Mouse (Mus musculus) 3T3-L1 (cell line): ENCODE measurements at regions not wholly inside any gene's neighbourhood (a gene's known extent, or its start where the extent isn't known, plus 50 kb on each side); places are given as distances from the start of the nearest gene placed in this dataset.
A peak's percentile ranks its signal among the peaks of the same experiment; 100 is the strongest.
"Not testable (repeated sequence)": the region's sequence is repeated elsewhere in the genome, so short reads cannot be mapped to it uniquely, and the experiment has no call there.

Experiments used
- DNase-seq: peaks from one replicate; pipeline ENCODE4 v3.0.0-alpha.2; 2015; ENCODE audit warnings: low read depth, low spot score

DNA sequence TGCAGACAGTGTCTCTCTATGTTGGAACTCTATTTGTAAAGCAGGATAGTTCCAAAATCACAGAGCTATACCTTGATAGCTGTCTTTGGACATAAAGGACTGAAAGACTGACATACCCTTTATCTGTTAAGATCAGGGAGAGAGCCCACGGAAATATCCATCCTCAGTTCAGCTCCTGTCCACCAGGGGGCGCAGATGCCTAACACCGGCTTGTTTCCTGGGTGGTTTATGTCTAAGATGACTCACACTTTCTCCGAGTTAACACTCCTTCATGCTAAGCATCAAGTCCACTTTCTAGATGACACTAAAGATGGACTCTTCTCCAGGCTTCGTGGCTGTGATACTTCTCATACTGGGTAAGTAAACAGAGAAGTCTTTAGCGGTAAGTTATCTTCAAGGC lies 636.8 kb upstream of the Olfr1507 start:
- not testable (repeated sequence) for DNase-seq

DNA sequence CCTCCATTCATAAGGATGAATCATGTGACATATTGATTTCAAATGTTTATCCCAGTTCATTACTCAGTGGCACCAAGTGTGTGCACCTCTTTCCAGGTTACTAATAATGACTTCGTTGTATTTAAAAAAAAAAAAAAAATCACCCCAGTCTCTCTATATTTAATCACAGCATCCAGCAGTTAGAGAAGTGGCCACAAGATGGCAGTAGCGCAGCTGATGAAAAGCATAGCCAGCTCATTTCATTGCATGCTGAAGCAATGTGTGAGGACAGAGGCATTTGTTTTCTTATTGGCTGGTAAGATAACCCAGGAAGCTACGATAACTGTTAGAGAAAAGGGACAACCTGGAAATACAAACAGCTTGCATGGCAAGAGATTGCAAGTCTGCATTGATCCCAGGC lies 626.2 kb upstream of the Olfr1507 start:
- not testable (repeated sequence) for DNase-seq

DNA sequence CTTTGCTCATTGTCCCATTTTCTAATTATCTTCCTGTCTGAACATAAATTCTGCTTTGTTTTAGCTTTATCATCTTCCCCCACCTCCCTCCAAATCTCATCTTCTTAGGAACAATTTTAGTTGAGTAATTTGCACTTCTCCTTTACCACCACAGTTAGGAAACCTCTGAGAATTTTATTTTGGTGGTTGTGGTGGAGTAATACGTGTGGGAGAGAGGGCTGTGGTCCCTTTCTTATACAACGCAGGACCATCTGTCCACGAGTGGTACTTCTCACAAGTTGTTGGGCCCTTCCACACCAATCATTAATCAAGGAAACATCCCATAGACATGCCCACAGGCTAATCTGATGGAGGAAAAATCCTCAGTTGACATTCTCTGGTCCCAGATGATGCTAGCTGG lies 614.2 kb upstream of the Olfr1507 start:
- not testable (repeated sequence) for DNase-seq

DNA sequence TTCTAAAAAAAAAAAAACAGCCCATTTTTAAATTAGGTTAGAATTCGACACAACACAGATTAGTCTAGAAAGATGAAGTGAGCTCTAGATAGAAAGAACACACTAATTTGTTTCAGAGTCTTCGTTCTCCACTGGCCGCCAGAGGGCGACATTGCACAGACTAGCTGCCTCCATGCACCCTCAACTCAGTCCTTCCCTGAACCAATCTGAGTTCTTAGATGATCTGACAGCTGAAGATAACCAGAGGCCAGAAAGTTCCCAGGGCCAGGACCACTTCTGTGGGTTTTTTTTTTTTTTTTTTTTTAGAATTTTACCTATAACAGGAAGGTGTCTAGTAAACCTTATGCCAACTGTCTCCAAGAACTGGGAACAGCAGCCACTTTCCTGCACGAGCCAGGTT lies 605.8 kb upstream of the Olfr1507 start:
- not testable (repeated sequence) for DNase-seq

DNA sequence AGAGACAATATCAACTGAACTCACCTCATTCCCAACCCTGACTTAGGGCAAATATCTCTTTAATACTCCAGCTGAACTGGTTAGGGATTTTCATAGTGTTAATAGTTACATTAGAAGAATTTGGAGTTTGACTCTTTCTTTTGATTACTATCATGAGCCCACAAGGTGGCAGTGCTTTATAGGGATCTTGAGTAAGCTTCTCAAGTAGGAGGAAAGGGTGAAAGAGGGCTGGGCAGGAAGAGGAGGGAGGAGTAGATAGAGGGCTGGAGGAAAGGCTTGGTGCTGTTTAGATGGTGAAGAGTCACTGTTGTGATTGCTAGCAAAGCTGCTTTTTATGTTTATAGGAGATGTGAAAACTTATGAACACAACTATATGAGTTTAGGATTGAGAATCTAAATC lies 595.4 kb upstream of the Olfr1507 start:
- not testable (repeated sequence) for DNase-seq

DNA sequence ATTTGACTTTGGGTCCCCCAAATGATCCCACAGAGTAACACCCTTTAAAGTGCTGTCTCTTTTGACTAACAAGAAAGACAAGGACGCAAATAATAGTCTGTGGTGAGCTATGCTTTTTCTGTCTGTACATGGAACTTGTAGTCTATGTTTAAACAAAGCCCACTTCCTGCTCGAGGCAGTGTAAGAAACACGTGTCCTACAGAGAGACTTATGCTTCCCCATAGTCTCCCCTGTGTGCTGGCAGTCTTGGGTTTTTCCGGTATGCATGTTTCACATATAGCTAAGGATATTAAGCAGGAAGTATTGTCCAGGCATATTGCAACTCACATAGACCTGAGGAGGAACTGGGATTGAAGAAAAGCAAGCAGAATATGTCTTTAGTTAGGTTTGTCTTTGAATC lies 586.3 kb upstream of the Olfr1507 start:
- not testable (repeated sequence) for DNase-seq

DNA sequence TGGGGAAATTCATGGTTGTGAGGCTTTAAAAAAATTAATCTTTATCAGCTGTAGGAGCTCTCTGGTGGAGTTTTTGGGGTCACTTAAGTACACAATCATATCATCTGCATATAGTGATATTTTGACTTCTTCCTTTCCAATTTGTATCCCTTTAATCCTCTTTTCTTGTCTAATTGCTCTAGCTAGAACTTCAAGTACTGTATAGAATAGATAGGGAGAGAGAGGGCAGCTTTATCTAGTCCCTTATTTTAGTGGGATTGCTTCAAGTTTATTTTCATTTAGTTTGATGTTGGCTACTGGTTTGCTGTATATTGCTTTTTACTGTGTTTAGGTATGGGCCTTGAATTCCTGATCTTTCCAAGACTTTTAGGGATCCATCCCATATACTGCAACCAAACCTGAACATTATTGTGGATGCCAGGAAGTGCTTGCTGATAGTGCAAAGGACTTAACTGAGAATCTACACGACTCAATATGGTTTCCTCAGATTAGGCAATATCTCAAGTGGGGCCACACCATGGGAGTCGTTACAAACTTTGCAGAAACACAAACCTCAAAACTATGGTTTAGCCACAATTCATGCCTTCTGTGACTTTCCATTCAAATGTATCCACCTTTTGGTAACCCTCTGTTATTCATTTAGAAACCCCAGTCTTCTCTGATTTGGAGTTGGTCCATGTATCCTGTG lies 585.6 kb upstream of the Olfr1507 start:
- not testable (repeated sequence) for DNase-seq

DNA sequence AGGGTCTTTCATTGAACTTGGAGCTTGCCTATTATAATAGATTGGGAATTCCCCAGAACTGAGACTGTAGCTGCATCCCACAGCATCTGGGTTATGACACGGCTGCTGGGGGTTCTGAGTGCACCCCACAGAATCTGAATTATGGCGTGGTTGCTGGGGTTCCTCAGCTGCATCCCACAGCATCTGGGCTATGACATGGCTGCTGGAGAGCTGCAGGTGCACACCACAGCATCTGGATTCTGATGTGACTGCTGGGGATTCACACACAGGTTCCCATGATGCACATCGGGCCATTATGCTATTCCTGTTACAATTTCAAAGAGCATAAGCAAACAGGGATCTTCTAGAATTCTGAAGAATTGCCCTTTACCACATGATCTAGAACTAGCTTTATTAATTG lies 585.0 kb upstream of the Olfr1507 start:
- DNase-seq, result not testable (repeated sequence)

DNA sequence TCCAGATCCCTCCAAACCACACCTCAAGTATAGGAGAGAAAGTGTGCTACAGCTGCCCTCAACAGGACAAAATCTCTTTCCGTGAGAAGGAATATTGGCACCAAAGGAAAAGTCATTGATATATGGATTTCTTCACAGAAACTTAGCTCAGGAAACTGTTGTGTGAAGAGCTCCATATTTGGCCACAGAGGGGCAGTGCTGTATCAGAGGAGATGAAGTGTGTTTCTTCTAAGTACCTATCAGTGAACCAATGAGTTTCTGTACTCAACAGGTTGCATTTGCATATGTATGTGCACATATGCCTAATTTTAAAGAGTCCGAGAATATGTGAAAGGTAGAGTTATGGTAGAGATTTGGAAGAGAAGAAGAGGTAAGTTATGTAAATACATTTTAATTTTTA lies 580.4 kb upstream of the Olfr1507 start:
- DNase-seq, result not testable (repeated sequence)

DNA sequence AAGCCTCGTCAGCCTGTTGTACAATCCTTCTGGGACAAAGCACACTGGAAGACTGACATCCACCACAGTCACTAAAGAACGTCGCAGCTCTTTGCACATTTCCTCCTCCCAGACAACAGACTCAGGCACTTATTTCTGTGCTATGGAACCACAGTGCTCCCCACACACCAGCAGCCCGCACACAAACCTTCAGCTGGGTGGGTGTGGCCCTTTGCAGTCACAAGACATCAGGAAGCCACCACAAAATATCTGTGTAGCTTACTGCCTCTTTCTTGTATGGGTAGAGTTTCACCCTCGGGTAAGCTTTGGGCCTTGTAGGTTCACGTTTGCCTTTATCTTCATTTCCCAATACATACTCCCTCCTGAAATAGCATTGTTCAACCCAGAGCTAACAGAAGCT lies 577.6 kb upstream of the Olfr1507 start:
- DNase-seq, result not testable (repeated sequence)

DNA sequence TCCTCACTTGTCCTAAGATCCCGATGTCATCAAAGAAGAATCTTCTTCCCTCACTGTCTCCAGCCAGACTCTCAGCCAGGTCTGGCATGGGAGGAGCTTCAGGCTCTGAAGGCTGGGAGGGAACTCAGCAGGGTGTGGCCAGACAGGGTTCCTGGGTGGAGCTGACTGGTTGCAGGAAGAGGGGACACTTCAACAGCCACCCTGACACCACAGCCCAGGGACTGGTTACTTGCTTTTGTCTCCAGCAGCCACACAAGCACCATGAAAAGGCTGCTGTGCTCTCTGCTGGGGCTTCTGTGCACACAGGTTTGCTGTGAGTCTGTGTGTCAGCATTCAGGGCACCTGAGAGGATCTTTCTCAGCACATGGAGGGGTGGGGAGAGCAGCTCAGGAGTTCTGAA lies 577.0 kb upstream of the Olfr1507 start:
- not testable (repeated sequence) for DNase-seq

DNA sequence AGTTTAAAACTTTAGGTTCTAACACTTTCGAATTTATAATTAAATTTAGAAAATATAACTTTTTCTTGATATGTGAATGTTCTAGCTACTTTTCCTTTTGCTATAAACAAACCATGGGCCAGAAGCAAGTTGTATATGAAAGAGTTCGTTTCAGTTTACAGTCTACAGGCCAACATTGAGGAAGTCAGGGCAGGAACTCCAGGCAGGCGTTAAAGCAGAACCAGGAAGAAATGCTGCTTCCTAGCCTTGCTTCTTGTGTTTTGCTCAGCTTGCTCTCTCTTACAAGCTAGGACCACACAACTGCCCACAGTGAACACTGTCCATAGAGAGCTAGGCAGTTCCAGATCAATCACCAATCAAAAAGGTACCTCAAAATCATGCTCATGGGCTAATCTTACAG lies 558.9 kb upstream of the Olfr1507 start:
- not testable (repeated sequence) for DNase-seq

DNA sequence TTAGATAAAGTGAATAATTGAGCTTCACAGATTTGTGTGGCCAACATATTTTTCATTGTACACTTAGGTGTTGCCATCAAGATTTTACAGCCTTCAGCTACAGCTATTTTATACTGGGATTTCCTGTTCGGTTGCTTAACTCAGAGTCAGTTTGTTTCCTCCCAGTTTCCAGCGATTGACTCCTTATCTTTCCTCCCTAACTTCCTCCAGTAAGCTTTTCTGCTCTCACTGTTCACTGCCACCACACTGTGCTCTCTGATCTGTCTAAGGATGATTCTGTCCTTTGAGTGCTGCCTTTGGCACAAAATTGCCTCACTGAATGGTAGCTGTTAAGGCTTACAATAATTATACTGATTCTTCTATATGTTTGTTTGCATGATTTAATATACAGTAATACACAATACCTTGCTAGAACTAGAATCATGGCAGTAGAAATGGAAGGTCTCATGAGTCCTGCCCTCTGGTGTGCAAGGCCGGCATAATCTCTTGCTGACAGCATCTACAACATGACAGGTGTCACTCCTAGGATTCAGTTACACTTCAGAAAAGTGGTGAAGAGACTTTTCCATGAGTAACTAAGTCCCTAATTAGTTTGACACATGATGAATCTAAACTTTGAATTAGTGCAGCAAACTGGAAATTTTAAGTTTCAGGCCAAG lies 558.0 kb upstream of the Olfr1507 start:
- DNase-seq, result not testable (repeated sequence)

DNA sequence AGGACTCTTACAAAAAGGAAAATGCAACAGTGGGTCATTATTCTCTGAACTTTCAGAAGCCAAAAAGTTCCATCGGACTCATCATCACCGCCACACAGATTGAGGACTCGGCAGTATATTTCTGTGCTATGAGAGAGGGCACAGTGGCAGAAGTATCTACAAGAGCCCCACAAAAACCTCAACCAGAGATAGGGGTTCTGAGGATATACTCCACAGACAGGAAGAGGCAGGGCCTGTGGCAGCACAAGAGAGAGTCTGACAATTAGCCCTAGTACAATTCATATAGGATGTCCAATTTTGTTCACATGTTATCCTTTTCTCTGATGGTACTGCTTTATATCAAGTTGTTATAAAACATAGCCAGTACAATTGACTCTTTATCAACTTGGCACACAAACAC lies 552.1 kb upstream of the Olfr1507 start:
- not testable (repeated sequence) for DNase-seq

DNA sequence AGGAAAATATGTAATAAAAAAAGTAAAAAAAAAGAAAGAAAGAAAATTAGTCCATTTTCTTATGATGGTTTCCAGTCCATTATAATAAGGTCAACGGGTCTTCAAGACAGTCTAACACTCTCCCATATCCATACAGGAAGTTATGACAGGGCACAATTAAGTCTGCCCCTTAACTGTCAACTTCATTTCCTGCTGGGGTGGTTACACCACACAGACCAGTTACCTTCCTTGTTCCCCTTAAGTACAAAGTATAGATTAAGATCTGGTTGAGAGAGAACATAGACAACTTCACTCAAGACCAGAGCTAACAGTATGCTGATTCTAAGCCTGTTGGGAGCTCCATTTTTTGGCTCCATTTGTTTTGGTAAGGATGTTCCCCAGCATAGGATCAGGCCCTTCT lies 551.4 kb upstream of the Olfr1507 start:
- not testable (repeated sequence) for DNase-seq

DNA sequence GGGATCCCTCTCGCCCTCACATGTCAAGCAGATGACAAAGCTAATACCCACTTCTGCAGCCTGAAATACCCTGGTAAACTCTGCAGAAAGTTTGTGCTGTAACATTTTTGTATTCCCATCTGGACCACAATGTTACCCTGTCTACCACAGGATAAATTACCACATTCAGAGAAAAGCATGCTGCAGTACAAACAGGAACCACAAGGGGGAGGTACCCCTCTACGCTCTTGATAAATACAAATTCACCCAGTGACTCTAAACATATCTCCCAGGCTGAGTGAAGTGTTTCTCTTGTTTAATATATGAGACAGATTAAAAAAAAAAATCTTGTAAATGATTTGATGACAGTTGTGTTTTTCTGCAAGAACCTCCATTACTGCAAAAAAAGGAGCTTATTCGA lies 549.8 kb upstream of the Olfr1507 start:
- peak; percentile 34 for DNase-seq

DNA sequence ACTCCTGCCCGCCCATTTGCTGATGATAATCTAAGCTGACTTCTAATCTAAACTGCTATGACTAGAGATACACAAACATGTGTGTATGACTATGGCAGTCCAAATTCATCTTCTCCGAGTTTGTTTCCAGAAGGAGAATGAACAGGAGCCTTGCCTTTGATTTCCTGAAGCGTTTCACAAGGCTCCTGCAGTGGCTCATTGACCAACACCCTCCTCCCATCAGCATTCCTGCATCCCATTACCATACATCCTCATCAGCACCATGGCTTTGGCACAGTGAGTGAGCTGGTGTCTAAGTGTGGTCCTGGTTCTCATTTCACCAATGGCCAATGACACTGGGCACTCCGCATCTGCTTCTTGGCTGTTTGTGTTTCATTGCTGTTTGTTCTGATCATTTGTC lies 548.6 kb upstream of the Olfr1507 start:
- DNase-seq, result not testable (repeated sequence)

DNA sequence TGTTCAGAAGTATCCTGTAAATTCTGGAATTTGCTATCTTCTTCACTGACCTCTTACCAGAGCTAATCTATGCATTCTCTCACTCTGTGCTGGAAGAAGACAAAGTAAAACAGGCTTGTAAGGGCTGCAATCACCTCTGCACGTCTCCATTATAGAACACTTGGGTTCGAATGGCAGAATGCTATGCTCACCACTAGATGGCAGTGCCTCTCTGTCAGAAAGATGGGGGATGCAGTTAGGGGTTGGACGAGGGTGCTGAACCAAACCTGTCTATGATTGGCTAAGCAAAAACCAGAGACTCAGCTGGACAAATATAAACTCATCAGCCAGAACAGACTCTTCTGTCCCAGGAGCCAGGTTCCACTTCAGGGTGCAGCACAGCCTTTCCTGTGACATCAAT lies 546.5 kb upstream of the Olfr1507 start:
- DNase-seq, result not testable (repeated sequence)

DNA sequence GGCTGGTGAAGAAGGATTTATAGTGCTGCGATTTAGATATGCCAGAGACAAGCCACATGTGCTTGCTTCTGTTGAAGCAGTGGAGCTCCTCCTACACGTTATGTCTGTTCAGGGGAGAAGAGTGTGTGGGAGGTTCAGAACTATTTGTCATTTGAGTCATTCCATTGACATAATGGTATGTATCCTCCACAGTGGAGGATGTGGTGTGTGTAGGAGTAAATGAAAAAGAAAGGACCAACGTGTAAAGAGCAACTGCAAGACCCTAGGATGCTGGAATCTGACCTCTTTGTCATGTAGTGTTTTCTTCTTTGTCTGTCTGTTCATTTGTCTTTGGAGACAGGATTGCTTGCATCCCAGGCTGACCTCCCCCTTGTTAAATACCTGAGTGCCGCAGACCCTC lies 543.9 kb upstream of the Olfr1507 start:
- DNase-seq, result not testable (repeated sequence)

DNA sequence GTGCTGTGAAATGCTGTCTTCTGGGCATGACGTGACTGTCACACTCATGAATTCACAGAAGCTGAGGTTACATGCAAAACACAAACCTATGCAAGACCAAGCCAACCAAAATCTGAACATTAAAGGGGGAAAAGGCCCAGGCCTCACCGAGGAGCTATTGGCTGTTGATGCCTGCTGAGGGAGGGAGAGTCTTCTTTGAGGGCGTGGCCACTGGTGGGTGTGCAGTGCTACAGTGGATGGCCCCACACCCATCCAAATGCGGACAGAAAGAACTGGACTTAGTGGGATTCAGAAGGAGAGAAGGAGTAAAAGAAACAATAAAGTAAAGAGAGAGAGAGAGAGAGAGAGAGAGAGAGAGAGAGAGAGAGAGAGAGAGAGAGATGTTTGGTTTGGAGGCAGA lies 539.4 kb upstream of the Olfr1507 start:
- not testable (repeated sequence) for DNase-seq

DNA sequence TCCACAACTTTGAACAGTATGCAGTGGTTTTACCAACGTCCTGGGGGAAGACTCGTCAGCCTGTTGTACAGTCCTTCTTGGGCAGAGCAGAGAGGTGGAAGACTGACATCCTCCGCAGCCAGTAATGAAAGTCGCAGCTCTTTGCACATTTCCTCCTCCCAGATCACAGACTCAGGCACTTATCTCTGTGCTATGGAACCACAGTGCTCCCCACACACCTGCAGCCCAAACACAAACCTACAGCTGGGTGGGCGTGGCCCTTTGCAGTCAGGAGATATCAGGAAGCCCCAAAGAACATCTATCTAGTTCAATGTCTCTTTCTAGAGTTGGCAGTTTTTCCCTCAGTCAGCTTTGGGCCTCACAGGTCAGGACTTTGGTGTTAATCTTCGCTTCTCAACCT lies 537.7 kb upstream of the Olfr1507 start:
- DNase-seq, result not testable (repeated sequence)

DNA sequence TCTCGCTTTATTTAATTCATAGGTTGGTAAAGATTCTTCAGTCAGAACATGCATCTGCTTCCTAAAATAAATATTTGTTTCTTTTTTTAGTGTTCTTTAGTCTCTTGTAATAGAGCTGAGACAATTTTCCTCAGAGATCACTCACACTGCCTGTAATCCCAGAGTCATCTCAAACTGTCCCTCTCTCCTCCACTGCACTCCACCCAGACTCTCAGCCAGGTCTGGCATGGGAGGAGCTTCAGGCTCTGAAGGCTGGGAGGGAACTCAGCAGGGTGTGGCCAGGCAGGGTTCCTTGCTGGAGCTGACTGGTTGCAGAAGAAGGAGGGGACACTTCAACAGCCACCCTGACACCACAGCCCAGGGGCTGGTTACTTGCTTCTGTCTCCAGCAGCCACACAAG lies 536.9 kb upstream of the Olfr1507 start:
- DNase-seq, result not testable (repeated sequence)

DNA sequence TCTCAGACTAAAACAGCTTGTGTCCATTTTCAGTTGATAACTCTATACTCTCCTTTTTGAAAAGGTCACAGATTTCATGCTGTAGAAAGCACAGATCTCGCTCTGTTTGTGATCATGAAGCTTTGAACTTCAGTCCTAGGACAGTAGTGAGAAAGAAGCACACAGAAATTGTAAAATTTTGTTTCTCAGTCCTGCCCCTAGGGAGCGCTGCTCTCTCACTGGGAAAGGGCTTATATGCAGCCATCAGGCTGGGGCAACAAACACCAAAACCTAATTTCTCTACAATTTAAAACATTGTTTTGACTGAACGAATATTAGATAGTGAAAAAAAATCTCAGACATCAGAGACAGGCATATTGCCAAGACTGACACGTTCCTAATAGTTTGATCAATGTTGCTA lies 534.7 kb upstream of the Olfr1507 start:
- DNase-seq, result not testable (repeated sequence)
